Mouse (Mus musculus) liver, embryonic 11.5 days (tissue): ENCODE data around the gene Lmod2. TPM values are rescaled to one million over a fixed set of nuclear protein-coding genes. Genes with fewer than 3 reads are reported as not detected.

ENCODE experiments used
- ATAC-seq: fragments of 200-750 bp; cut with Nextera tagmentation; replicated peaks from 2 replicates; pipeline ENCODE4 v1.8.0; 2017; ENCODE audit warnings: moderate number of reproducible peaks, mild to moderate bottlenecking, moderate TSS enrichment, moderate library complexity; ENCODE audit not compliant: low FRiP score
- DNase-seq: peaks from one replicate; pipeline ENCODE4 v3.0.0-alpha.2; 2017; ENCODE audit warnings: low spot score
- H3K27ac ChIP-seq: fragments of 300-500 bp; sonication (generic); 2 replicates; pipeline ENCODE4 v1.5.1; 2014; ENCODE audit warnings: mild to moderate bottlenecking, low read depth, low read length, control low read depth
- H3K27me3 ChIP-seq: fragments of 300-500 bp; sonication (generic); replicated peaks from 2 replicates; pipeline ENCODE4 v1.6.1; 2014; ENCODE audit warnings: low read length, mixed read lengths; ENCODE audit not compliant: control insufficient read depth, insufficient read depth
- H3K36me3 ChIP-seq: fragments of 300-500 bp; sonication (generic); 2 replicates; pipeline ENCODE4 v1.6.1; 2014; ENCODE audit warnings: mild to moderate bottlenecking, low read length, moderate library complexity, mixed read lengths; ENCODE audit not compliant: control insufficient read depth, insufficient read depth
- H3K4me1 ChIP-seq: fragments of 300-500 bp; sonication (generic); replicated peaks from 2 replicates; pipeline ENCODE4 v1.6.1; 2014; ENCODE audit warnings: low read length, mixed read lengths; ENCODE audit not compliant: control insufficient read depth, insufficient read depth
- H3K4me2 ChIP-seq: fragments of 300-500 bp; sonication (generic); 2 replicates; pipeline ENCODE4 v1.6.1; 2014; ENCODE audit warnings: mild to moderate bottlenecking, control low read depth, moderate library complexity
- H3K4me3 ChIP-seq: fragments of 300-500 bp; sonication (generic); 2 replicates; pipeline ENCODE4 v1.5.1; 2014; ENCODE audit warnings: low read depth, low read length, control low read depth
- H3K9ac ChIP-seq: fragments of 300-500 bp; sonication (generic); 2 replicates; pipeline ENCODE4 v1.6.1; 2014; ENCODE audit warnings: low read depth, low read length, control low read depth
- H3K9me3 ChIP-seq: fragments of 300-500 bp; sonication (generic); 2 replicates; pipeline ENCODE4 v1.6.1; 2016; ENCODE audit warnings: low read length, inconsistent platforms, mixed read lengths; ENCODE audit not compliant: control insufficient read depth
- WGBS: fragments of 180-500 bp; shearing (Covaris S2); extraction: QIAGEN DNeasy Blood & Tissue Kit; methylation state at CpG from one replicate; pipeline ENCODE4 v1.1.7; 2014; 5-methylcytosine and 5-hydroxymethylcytosine counted together
- polyA plus RNA-seq: library from polyadenylated mRNA; unstranded; fragments of >200 nt; fragmentation: Nextera tagmentation; extraction: Ambion mirVana; gene quantifications from 2 replicates; pipeline ENCODE4 v1.2.1, GENCODE M21; 2014

Gene Lmod2
- polyA plus RNA-seq = 0.14 and 0.41 TPM in 2 replicates

- no peak for DNase-seq
- no peaks in the 10 kb centered on the region for H3K4me1 ChIP-seq
- H3K4me2 ChIP-seq = no peak within 1 kb of the TSS
- 74% methylated on average over 10 of the region's 10 CpGs for WGBS
- H3K27ac ChIP-seq = no peak within 1 kb of the TSS
- no peak for ATAC-seq
- H3K27me3 ChIP-seq = no peaks in the 10 kb centered on the region
- H3K9ac ChIP-seq = no peak within 1 kb of the TSS
- H3K9me3 ChIP-seq = no peaks in the 10 kb centered on the region
- H3K4me3 ChIP-seq = no peak within 1 kb of the TSS
- no peaks in the 10 kb centered on the region for H3K36me3 ChIP-seq
Observed at GRCm38 (mm10) chr6:24597500-24597899, at the start of gene Lmod2. Gene Lmod2, plus strand, starts transcription at chr6:24597762.

- H3K4me1 ChIP-seq = no peaks in the 10 kb centered on the region
- DNase-seq (no peak), ATAC-seq (no peak)
- H3K4me3 ChIP-seq = no peak overlapping the region
- H3K9me3 ChIP-seq = no peaks in the 10 kb centered on the region
- no peaks in the 10 kb centered on the region for H3K36me3 ChIP-seq
- no peak overlapping the region for H3K27ac ChIP-seq
- WGBS = 52% methylated on average over 2 of the region's 2 CpGs
- H3K4me2 ChIP-seq = no peak overlapping the region
- H3K9ac ChIP-seq = no peak overlapping the region
- H3K27me3 ChIP-seq = no peaks in the 10 kb centered on the region
Observed at GRCm38 (mm10) chr6:24549801-24550200, 47.8 kb upstream of the Lmod2 start.

- ATAC-seq = no peak
- H3K4me2 ChIP-seq = no peak overlapping the region
- 52% methylated on average over 7 of the region's 7 CpGs for WGBS
Observed at GRCm38 (mm10) chr6:24552046-24552445, 45.5 kb upstream of the Lmod2 start.

GRCm38 (mm10) chr6:24554427-24555086 is 43.0 kb upstream of the Lmod2 start:
- Histone ChIP-seq H3K9me3 (no peaks in the 10 kb centered on the region), H3K36me3 (no peaks in the 10 kb centered on the region), H3K4me3 (no peak overlapping the region), H3K27ac (no peak overlapping the region), H3K9ac (no peak overlapping the region), H3K4me2 (no peak overlapping the region), H3K27me3 (no peaks in the 10 kb centered on the region), H3K4me1 (no peaks in the 10 kb centered on the region)
- 68% methylated on average over 11 of the region's 11 CpGs for WGBS
- ATAC-seq (no peak), DNase-seq (no peak)

More at GRCm38 (mm10) chr6:24552046-24552445, 45.5 kb upstream of the Lmod2 start:
- Histone ChIP-seq H3K36me3 (no peaks in the 10 kb centered on the region), H3K27ac (no peak overlapping the region), H3K27me3 (no peaks in the 10 kb centered on the region), H3K9me3 (no peaks in the 10 kb centered on the region), H3K9ac (no peak overlapping the region), H3K4me3 (no peak overlapping the region), H3K4me1 (no peaks in the 10 kb centered on the region)
- DNase-seq = no peak

- no peak overlapping the region for H3K9ac ChIP-seq
- DNase-seq = no peak
- no peak overlapping the region for H3K4me2 ChIP-seq
- H3K9me3 ChIP-seq = no peaks in the 10 kb centered on the region
- no peak overlapping the region for H3K4me3 ChIP-seq
- no peak for ATAC-seq
- no peaks in the 10 kb centered on the region for H3K36me3 ChIP-seq
- 80% methylated on average over 2 of the region's 2 CpGs for WGBS
- H3K27ac ChIP-seq = no peak overlapping the region
- no peaks in the 10 kb centered on the region for H3K4me1 ChIP-seq
- no peaks in the 10 kb centered on the region for H3K27me3 ChIP-seq
Observed at GRCm38 (mm10) chr6:24555488-24555887, 42.1 kb upstream of the Lmod2 start.

- DNase-seq = no peak
- Histone ChIP-seq H3K4me1 (no peaks in the 10 kb centered on the region), H3K27ac (no peak overlapping the region), H3K4me2 (no peak overlapping the region), H3K36me3 (no peaks in the 10 kb centered on the region), H3K9me3 (no peaks in the 10 kb centered on the region), H3K27me3 (no peaks in the 10 kb centered on the region), H3K4me3 (no peak overlapping the region), H3K9ac (no peak overlapping the region)
- 69% methylated on average over 9 of the region's 9 CpGs for WGBS
- no peak for ATAC-seq
Observed at GRCm38 (mm10) chr6:24564081-24564480, 33.5 kb upstream of the Lmod2 start.

- H3K4me3 ChIP-seq = no peak overlapping the region
- H3K4me2 ChIP-seq = no peak overlapping the region
- no peaks in the 10 kb centered on the region; the same call in 1 of the 2 replicates for H3K4me1 ChIP-seq
- DNase-seq (no peak), ATAC-seq (no peak)
- no peak overlapping the region for H3K9ac ChIP-seq
- no peak overlapping the region for H3K27ac ChIP-seq
- H3K27me3 ChIP-seq = no peaks in the 10 kb centered on the region
- no peaks in the 10 kb centered on the region for H3K36me3 ChIP-seq
- WGBS = 87% methylated on average over 1 of the region's 1 CpGs
- H3K9me3 ChIP-seq = no peaks in the 10 kb centered on the region
Observed at GRCm38 (mm10) chr6:24564886-24565285, 32.7 kb upstream of the Lmod2 start.

GRCm38 (mm10) chr6:24568963-24569362 is 28.6 kb upstream of the Lmod2 start:
- Histone ChIP-seq H3K36me3 (no peaks in the 10 kb centered on the region), H3K4me2 (no peak overlapping the region), H3K4me3 (no peak overlapping the region), H3K27me3 (no peaks in the 10 kb centered on the region), H3K27ac (no peak overlapping the region), H3K9ac (no peak overlapping the region), H3K4me1 (no peaks in the 10 kb centered on the region; the same call in 1 of the 2 replicates), H3K9me3 (no peaks in the 10 kb centered on the region)
- ATAC-seq = no peak
- DNase-seq = no peak
- WGBS = 74% methylated on average over 5 of the region's 5 CpGs

GRCm38 (mm10) chr6:24569711-24570110 is 27.9 kb upstream of the Lmod2 start:
- Histone ChIP-seq H3K4me1 (no peaks in the 10 kb centered on the region; the same call in 1 of the 2 replicates), H3K27ac (no peak overlapping the region), H3K9ac (no peak overlapping the region), H3K36me3 (no peaks in the 10 kb centered on the region), H3K4me2 (no peak overlapping the region), H3K27me3 (no peaks in the 10 kb centered on the region), H3K9me3 (no peaks in the 10 kb centered on the region), H3K4me3 (no peak overlapping the region)
- no peak for DNase-seq
- WGBS = 80% methylated on average over 1 of the region's 1 CpGs
- ATAC-seq = no peak
